Mouse (Mus musculus): ENCODE measurements around the gene Prkar1a. TPM values are rescaled to one million over a fixed set of nuclear protein-coding genes. Genes with fewer than 3 reads are reported as not detected.
"Not testable (repeated sequence)": the region's sequence is repeated elsewhere in the genome, so short reads cannot be mapped to it uniquely, and the experiment has no call there.

The Prkar1a gene
- polyA plus RNA-seq, 1 experiment from 2014 or later: 303 TPM

DNA sequence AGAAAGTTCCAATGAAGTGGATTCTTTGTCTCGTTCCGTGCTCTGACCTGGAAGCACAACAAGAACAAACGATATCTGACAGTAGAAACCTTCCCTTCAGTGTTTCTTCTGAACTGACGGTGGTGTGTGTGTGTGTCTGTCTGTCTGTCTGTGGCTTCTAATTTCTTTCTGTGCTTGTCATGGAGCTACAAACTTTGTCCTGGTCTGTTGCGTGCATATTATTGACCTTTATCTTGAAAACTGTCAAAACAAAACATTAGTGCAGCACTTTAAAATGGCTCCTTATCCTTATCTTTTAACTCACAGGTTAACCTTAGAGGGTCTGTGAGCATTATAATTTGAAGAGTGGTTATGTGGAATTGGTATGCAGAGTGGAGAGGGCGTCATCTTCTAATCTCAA, 3.3 kb downstream of the Prkar1a start:
- no peak for ATAC-seq (ENCODE audit: insufficient read depth, low FRiP score)
- WGBS: 25% methylated on average over 6 of the region's 6 CpGs
- no peaks in the 10 kb centered on the region for H3K9me3 ChIP-seq (replicated peaks; ENCODE audit: control insufficient read depth, low read length)

DNA sequence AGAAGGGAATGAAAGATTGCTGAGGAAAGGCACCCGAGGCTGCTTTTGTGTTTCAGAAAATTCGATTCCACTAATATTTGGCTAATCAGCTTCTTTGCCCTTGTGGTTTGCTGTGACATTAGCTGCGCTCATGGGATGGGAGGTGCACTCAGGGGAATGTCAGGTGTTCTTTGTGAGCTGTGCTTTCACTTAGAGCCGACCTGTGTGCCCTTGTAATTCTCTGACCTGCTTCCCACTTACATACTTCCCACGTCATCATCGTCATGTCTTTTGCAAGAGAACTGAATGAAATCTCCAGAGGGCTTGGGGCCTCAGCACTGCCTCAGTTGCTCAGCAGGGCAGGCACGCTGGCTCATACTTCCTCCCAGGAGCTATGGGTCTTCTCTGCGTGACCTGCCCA, 4.0 kb downstream of the Prkar1a start:
- H3K27ac ChIP-seq (ENCODE audit: low read length): no peak overlapping the region
- no peak overlapping the region for H3K9ac ChIP-seq (ENCODE audit: low read length)
- H3K27me3 ChIP-seq (ENCODE audit: control insufficient read depth, insufficient read depth, low read length): no peaks in the 10 kb centered on the region
- 0 out of 2 replicates have a peak, but pooled peaks cover 6% of the 10 kb centered on the region for H3K36me3 ChIP-seq (ENCODE audit: control insufficient read depth, insufficient read depth, low read length)
- H3K4me1 ChIP-seq (ENCODE audit: control insufficient read depth, insufficient read depth, low read length): peaks cover 19% of the 10 kb centered on the region
- peak overlapping the region; percentile 93; the same call in 1 of the 2 replicates for H3K4me2 ChIP-seq (ENCODE audit: low read depth, low read length)
- H3K4me3 ChIP-seq (replicated peaks; ENCODE audit: low read length): no peak overlapping the region
- H3K9me3 ChIP-seq (replicated peaks; ENCODE audit: control insufficient read depth, low read length): no peaks in the 10 kb centered on the region
- no peak for ATAC-seq (ENCODE audit: insufficient read depth, low FRiP score)
- 52% methylated on average over 8 of the region's 8 CpGs for WGBS

More for the DNA sequence above, 3.3 kb downstream of the Prkar1a start:
- Histone ChIP-seq H3K4me3 (replicated peaks; ENCODE audit: low read length) (peak overlapping the region; percentile 93), H3K27me3 (ENCODE audit: control insufficient read depth, insufficient read depth, low read length) (no peaks in the 10 kb centered on the region), H3K4me1 (ENCODE audit: control insufficient read depth, insufficient read depth, low read length) (peaks cover 19% of the 10 kb centered on the region), H3K9ac (ENCODE audit: low read length) (peak overlapping the region; percentile 90; the same call in 1 of the 2 replicates), H3K4me2 (ENCODE audit: low read depth, low read length) (peak overlapping the region; percentile 93), H3K27ac (ENCODE audit: low read length) (no peak overlapping the region), H3K36me3 (ENCODE audit: control insufficient read depth, insufficient read depth, low read length) (0 out of 2 replicates have a peak, but pooled peaks cover 6% of the 10 kb centered on the region)

DNA sequence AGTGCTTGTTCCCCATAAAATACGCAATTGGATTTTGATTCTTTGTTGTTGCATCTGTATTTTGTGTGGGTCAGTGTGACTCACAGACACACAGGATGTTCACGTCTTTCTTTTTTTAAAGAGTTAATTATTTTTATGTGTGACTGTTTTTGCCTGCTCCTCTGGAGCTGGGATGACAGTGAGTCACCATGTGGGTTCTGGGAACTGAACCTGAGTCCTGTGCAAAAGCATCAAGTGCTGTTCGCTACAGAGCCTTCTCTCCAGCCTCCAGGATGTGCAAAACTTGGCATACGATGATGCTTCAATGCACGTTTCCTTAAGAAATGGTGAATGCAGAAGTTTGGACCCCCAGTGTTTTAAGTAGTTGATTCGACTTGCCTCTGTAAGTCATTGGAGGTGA, 5.4 kb downstream of the Prkar1a start:
- no peak for ATAC-seq (ENCODE audit: insufficient read depth, low FRiP score)
- H3K9ac ChIP-seq (ENCODE audit: low read length): no peak overlapping the region
- no peak overlapping the region for H3K27ac ChIP-seq (ENCODE audit: low read length)
- H3K27me3 ChIP-seq (ENCODE audit: control insufficient read depth, insufficient read depth, low read length): no peaks in the 10 kb centered on the region
- H3K9me3 ChIP-seq (replicated peaks; ENCODE audit: control insufficient read depth, low read length): no peaks in the 10 kb centered on the region
- H3K4me1 ChIP-seq (ENCODE audit: control insufficient read depth, insufficient read depth, low read length): peaks cover 19% of the 10 kb centered on the region
- 0 out of 2 replicates have a peak, but pooled peaks cover 6% of the 10 kb centered on the region for H3K36me3 ChIP-seq (ENCODE audit: control insufficient read depth, insufficient read depth, low read length)
- H3K4me3 ChIP-seq (replicated peaks; ENCODE audit: low read length): no peak overlapping the region
- 86% methylated on average over 6 of the region's 6 CpGs for WGBS
- no peak overlapping the region for H3K4me2 ChIP-seq (ENCODE audit: low read depth, low read length)

DNA sequence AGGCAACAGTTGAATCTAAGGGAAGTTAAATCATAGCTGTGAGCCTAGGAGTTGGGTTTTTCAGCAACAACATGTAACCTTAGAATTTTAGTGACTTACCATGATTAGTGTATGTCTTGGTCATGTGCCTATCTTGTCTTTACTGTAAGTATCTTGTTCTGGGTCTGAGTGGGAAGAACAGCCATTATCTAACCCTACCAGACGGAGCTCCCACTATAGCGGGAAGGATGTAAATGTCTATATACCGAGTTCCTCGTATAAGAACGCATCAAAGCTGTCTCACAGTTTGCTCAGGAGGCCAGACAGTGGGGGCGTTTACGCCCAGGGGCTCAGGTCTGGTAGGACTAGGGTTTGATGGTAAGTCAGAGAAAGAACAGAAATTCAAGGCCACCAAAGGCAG, 7.0 kb downstream of the Prkar1a start:
- Histone ChIP-seq H3K9ac (ENCODE audit: low read length) (no peak overlapping the region), H3K9me3 (replicated peaks; ENCODE audit: control insufficient read depth, low read length) (no peaks in the 10 kb centered on the region), H3K4me2 (ENCODE audit: low read depth, low read length) (no peak overlapping the region), H3K27ac (ENCODE audit: low read length) (no peak overlapping the region), H3K4me1 (ENCODE audit: control insufficient read depth, insufficient read depth, low read length) (peaks cover 16% of the 10 kb centered on the region), H3K36me3 (ENCODE audit: control insufficient read depth, insufficient read depth, low read length) (peaks cover 13% of the 10 kb centered on the region; the same call in 1 of the 2 replicates), H3K4me3 (replicated peaks; ENCODE audit: low read length) (no peak overlapping the region), H3K27me3 (ENCODE audit: control insufficient read depth, insufficient read depth, low read length) (no peaks in the 10 kb centered on the region)
- no peak for ATAC-seq (ENCODE audit: insufficient read depth, low FRiP score)
- 80% methylated on average over 7 of the region's 7 CpGs for WGBS

DNA sequence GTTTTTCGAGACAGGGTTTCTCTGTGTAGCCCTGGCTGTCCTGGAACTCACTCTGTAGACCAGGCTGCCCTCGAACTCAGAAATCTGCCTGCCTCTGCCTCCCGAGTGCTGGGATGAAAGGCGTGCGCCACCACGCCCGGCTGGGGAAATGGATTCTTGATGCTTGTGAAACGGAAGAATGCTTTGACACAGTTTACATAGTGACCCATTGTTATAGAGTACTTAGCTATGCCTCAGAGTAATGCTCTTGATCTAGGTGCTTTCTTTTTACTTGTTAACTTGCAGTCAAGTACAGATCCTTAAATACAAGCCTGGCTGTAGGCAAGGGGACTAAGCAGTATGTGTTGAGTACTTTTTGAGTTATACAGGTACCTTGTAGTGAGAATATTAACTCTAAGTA, 11.3 kb downstream of the Prkar1a start:
- ATAC-seq (ENCODE audit: insufficient read depth, low FRiP score); H3K27me3 ChIP-seq (ENCODE audit: control insufficient read depth, insufficient read depth, low read length); H3K9me3 ChIP-seq (replicated peaks; ENCODE audit: control insufficient read depth, low read length); H3K27ac ChIP-seq (ENCODE audit: low read length); H3K4me1 ChIP-seq (ENCODE audit: control insufficient read depth, insufficient read depth, low read length); H3K4me3 ChIP-seq (replicated peaks; ENCODE audit: low read length); H3K9ac ChIP-seq (ENCODE audit: low read length); H3K4me2 ChIP-seq (ENCODE audit: low read depth, low read length): not testable (repeated sequence)
- WGBS: 89% methylated on average over 8 of the region's 8 CpGs
- H3K36me3 ChIP-seq (ENCODE audit: control insufficient read depth, insufficient read depth, low read length): peaks cover 21% of the 10 kb centered on the region

DNA sequence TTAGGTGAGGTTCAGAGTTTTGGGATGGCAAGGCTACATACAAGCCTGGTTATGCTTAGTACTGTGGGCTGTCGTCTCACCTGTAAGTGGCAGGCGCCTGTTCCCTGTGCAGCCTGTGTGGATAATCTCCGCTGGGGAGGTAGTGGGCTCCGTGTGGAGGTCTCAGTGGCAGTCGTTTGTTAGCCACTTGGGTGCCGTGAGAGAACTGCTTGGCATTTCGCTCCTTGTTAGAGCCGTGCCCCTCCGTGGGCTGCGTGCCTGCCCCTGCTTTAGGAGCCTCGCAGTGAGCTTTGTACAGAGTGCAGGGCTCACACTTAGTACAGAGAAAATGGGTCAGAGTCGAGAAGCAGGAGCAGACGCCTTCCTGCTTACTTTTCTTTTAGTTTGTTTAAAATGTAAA, 15.1 kb downstream of the Prkar1a start:
- Histone ChIP-seq H3K27me3 (ENCODE audit: control insufficient read depth, insufficient read depth, low read length) (no peaks in the 10 kb centered on the region), H3K4me1 (ENCODE audit: control insufficient read depth, insufficient read depth, low read length) (no peaks in the 10 kb centered on the region), H3K4me2 (ENCODE audit: low read depth, low read length) (no peak overlapping the region), H3K4me3 (replicated peaks; ENCODE audit: low read length) (no peak overlapping the region), H3K27ac (ENCODE audit: low read length) (no peak overlapping the region), H3K9me3 (replicated peaks; ENCODE audit: control insufficient read depth, low read length) (no peaks in the 10 kb centered on the region), H3K9ac (ENCODE audit: low read length) (no peak overlapping the region), H3K36me3 (ENCODE audit: control insufficient read depth, insufficient read depth, low read length) (peaks cover 27% of the 10 kb centered on the region)
- ATAC-seq (ENCODE audit: insufficient read depth, low FRiP score): no peak
- WGBS: 85% methylated on average over 13 of the region's 13 CpGs

DNA sequence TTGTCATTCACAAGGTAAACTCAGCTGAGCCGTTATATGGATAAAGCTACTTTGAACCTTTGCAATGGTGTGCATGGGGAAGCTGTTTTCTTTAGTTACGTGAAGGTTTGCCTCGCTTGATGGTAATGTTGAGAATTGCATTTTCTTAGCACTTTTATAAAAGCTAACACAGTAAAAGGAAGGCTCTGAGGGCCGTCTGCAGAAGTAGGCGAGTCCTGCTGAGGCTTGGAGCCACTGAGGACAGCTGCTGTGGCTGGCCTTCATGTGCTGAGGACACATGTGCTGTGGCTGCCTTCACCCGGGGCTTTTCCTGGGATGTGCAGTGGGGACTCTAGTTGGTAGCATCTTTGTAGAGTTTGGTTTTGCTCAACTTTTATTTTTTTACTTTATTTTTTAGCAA, 16.2 kb downstream of the Prkar1a start:
- Histone ChIP-seq H3K4me1 (ENCODE audit: control insufficient read depth, insufficient read depth, low read length) (no peaks in the 10 kb centered on the region), H3K9me3 (replicated peaks; ENCODE audit: control insufficient read depth, low read length) (no peaks in the 10 kb centered on the region), H3K4me3 (replicated peaks; ENCODE audit: low read length) (no peak overlapping the region), H3K27me3 (ENCODE audit: control insufficient read depth, insufficient read depth, low read length) (no peaks in the 10 kb centered on the region), H3K9ac (ENCODE audit: low read length) (no peak overlapping the region), H3K4me2 (ENCODE audit: low read depth, low read length) (no peak overlapping the region), H3K36me3 (ENCODE audit: control insufficient read depth, insufficient read depth, low read length) (peaks cover 21% of the 10 kb centered on the region), H3K27ac (ENCODE audit: low read length) (no peak overlapping the region)
- no peak for ATAC-seq (ENCODE audit: insufficient read depth, low FRiP score)
- WGBS: 86% methylated on average over 6 of the region's 6 CpGs

DNA sequence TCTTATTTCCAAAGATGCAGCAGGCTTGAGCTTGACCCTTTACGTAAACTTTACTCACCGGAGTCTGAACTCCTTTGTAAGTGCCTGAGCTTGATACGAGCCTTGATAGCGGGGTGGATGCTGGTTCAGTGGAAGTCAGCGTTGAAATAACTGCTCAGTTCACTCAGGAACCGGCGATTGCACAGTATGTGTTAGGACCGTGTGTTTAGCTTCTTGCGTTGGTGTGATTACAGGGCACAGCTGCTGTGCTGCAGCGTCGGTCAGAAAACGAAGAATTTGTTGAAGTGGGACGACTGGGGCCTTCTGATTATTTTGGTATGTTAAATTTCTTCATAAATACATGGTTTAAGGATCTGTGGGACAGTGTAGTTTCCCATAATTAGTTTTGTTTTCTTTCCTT, 17.2 kb downstream of the Prkar1a start:
- Histone ChIP-seq H3K9me3 (replicated peaks; ENCODE audit: control insufficient read depth, low read length) (no peaks in the 10 kb centered on the region), H3K4me1 (ENCODE audit: control insufficient read depth, insufficient read depth, low read length) (peaks cover 3% of the 10 kb centered on the region; the same call in 1 of the 2 replicates), H3K9ac (ENCODE audit: low read length) (no peak overlapping the region), H3K4me3 (replicated peaks; ENCODE audit: low read length) (no peak overlapping the region), H3K27me3 (ENCODE audit: control insufficient read depth, insufficient read depth, low read length) (no peaks in the 10 kb centered on the region), H3K4me2 (ENCODE audit: low read depth, low read length) (no peak overlapping the region), H3K27ac (ENCODE audit: low read length) (no peak overlapping the region), H3K36me3 (ENCODE audit: control insufficient read depth, insufficient read depth, low read length) (peaks cover 19% of the 10 kb centered on the region; the same call in 1 of the 2 replicates)
- ATAC-seq (ENCODE audit: insufficient read depth, low FRiP score): no peak
- WGBS: 89% methylated on average over 13 of the region's 13 CpGs

DNA sequence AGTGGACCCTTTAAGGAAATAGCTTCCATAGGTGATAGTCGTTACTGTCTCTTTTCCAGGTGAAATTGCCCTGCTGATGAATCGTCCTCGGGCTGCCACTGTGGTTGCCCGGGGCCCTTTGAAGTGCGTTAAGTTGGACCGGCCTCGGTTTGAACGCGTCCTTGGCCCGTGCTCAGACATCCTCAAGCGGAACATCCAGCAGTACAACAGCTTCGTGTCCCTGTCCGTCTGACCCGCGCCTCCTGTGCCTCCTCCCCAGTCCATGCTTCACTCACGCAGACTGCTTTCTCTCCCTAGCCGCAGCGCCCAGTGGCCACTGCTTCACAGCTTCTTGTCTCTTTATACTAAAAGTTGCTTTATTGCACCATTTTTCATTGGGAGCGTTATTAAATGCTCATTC, 18.2 kb downstream of the Prkar1a start:
- Histone ChIP-seq H3K4me1 (ENCODE audit: control insufficient read depth, insufficient read depth, low read length) (peaks cover 6% of the 10 kb centered on the region), H3K36me3 (ENCODE audit: control insufficient read depth, insufficient read depth, low read length) (peaks cover 14% of the 10 kb centered on the region; the same call in 1 of the 2 replicates), H3K9ac (ENCODE audit: low read length) (no peak overlapping the region), H3K27ac (ENCODE audit: low read length) (no peak overlapping the region), H3K27me3 (ENCODE audit: control insufficient read depth, insufficient read depth, low read length) (no peaks in the 10 kb centered on the region), H3K4me3 (replicated peaks; ENCODE audit: low read length) (no peak overlapping the region), H3K9me3 (replicated peaks; ENCODE audit: control insufficient read depth, low read length) (no peaks in the 10 kb centered on the region), H3K4me2 (ENCODE audit: low read depth, low read length) (no peak overlapping the region)
- ATAC-seq (ENCODE audit: insufficient read depth, low FRiP score): no peak
- WGBS: 92% methylated on average over 19 of the region's 19 CpGs
